Mouse (Mus musculus) hindbrain, embryonic 16.5 days (tissue): ENCODE data around the gene Ehmt2. TPM values are rescaled to one million over a fixed set of nuclear protein-coding genes. Genes with fewer than 3 reads are reported as not detected.

ENCODE experiments used
- ATAC-seq: fragments of 200-750 bp; cut with Nextera tagmentation; 2 replicates; pipeline ENCODE4 v1.8.0; 2017; ENCODE audit warnings: moderate TSS enrichment, moderate library complexity
- H3K27ac ChIP-seq: fragments of 300-500 bp; sonication (generic); 2 replicates; pipeline ENCODE4 v1.5.1; 2014; ENCODE audit warnings: low read depth, mild to moderate bottlenecking, control low read depth, low read length, moderate library complexity
- H3K27me3 ChIP-seq: fragments of 300-500 bp; sonication (generic); replicated peaks from 2 replicates; pipeline ENCODE4 v1.6.1; 2014; ENCODE audit warnings: low read length; ENCODE audit not compliant: control insufficient read depth, insufficient read depth
- H3K36me3 ChIP-seq: fragments of 300-500 bp; sonication (generic); 2 replicates; pipeline ENCODE4 v1.6.1; 2014; ENCODE audit warnings: mild to moderate bottlenecking, low read length, moderate library complexity, mixed read lengths; ENCODE audit not compliant: control insufficient read depth, insufficient read depth
- H3K4me1 ChIP-seq: fragments of 300-500 bp; sonication (generic); 2 replicates; pipeline ENCODE4 v1.6.1; 2014; ENCODE audit warnings: low read depth, low read length; ENCODE audit not compliant: control insufficient read depth, insufficient read depth
- H3K4me2 ChIP-seq: fragments of 300-500 bp; sonication (generic); 2 replicates; pipeline ENCODE4 v1.6.1; 2014; ENCODE audit warnings: mild to moderate bottlenecking, low read length, control low read depth, moderate library complexity
- H3K4me3 ChIP-seq: fragments of 300-500 bp; sonication (generic); 2 replicates; pipeline ENCODE4 v1.5.1; 2014; ENCODE audit warnings: mild to moderate bottlenecking, low read length, control low read depth, moderate library complexity
- H3K9ac ChIP-seq: fragments of 300-500 bp; sonication (generic); 2 replicates; pipeline ENCODE4 v1.6.1; 2014; ENCODE audit warnings: low read depth, mild to moderate bottlenecking, control low read depth, low read length, moderate library complexity
- H3K9me3 ChIP-seq: fragments of 300-500 bp; sonication (generic); 2 replicates; pipeline ENCODE4 v1.6.1; 2014; ENCODE audit warnings: mild to moderate bottlenecking, low read length, moderate library complexity; ENCODE audit not compliant: control insufficient read depth
- WGBS: fragments of 180-500 bp; shearing (Covaris S2); extraction: QIAGEN DNeasy Blood & Tissue Kit; methylation state at CpG from one replicate; pipeline ENCODE4 v1.1.7; 2014; 5-methylcytosine and 5-hydroxymethylcytosine counted together
- microRNA-seq: library from miRNA; unstranded; fragments of <30 nt; microRNA quantifications from one replicate; pipeline ENCODE4, GENCODE M21; 2017
- polyA plus RNA-seq: library from polyadenylated mRNA; unstranded; fragments of >200 nt; fragmentation: Nextera tagmentation; extraction: Ambion mirVana; gene quantifications from 2 replicates; pipeline ENCODE4 v1.2.1, GENCODE M21; 2015

The Ehmt2 gene
- polyA plus RNA-seq, 1 experiment from 2014 or later = 81.9 TPM

DNA sequence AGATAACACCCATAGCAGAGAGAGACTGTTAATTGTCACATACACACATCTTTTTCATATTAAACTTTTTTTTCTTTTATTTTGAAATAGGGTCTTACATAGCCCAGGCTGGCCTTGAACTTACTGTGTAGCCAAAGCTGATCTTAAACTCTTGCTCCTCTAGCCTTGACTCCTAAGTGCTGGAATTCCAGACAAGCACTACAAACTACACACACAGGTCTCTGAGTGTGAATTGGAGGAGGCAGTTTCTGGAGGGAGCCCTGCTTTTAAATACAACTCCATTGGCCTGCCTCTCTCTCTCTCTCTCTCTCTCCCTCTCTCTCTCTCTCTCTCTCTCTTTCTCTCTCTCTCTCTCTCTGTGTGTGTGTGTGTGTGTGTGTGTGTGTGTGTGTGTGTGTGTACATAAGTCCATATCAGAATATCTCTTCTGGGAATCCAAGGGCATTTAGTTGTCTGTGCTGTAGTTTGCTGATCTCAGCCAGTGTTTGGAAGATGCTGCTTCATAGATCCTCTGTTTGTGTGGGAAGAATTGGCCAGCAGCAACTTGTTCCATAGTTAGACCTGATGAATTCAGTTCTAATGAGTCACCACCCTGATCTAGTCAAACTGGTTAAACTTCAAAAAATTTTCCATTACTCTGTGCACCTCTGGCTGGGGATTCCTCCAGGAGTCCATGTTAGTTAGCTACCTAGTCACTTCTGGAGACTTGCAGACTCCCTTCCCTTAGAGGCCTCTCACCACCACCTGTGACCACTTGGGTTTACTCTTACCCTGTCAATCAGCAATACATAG is 62.6 kb downstream of the Ehmt2 start:
- Histone ChIP-seq H3K36me3 (no peaks in the 10 kb centered on the region), H3K4me1 (peaks cover 2% of the 10 kb centered on the region; the same call in 1 of the 2 replicates), H3K4me2 (no peak overlapping the region), H3K9ac (no peak overlapping the region), H3K27me3 (peaks cover 2% of the 10 kb centered on the region), H3K9me3 (no peaks in the 10 kb centered on the region), H3K27ac (no peak overlapping the region), H3K4me3 (no peak overlapping the region)
- no peak for ATAC-seq

DNA sequence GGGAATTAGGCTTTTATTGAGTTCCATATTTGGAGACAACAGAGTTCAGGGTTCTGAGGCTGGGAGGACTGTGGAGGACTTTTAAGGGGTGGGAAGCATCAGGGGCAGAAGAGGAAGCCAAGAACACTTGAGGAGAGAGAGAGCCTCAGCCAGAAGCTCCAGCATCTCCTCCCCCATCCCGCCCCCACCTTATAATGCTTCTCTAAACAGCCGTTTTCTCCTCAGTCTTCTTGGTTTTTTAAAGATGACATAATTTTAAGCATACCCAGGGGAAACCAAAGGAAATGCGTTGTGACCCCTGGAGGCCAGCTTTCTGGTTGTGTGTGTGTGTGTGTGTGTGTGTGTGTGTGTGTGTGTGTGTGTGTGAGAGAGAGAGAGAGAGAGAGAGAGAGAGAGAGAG is 63.9 kb downstream of the Ehmt2 start:
- Histone ChIP-seq H3K27ac (no peak overlapping the region), H3K4me1 (peaks cover 2% of the 10 kb centered on the region; the same call in 1 of the 2 replicates), H3K36me3 (no peaks in the 10 kb centered on the region), H3K4me2 (no peak overlapping the region), H3K9ac (no peak overlapping the region), H3K9me3 (no peaks in the 10 kb centered on the region), H3K4me3 (no peak overlapping the region), H3K27me3 (peaks cover 2% of the 10 kb centered on the region)
- 36% methylated on average over 3 of the region's 3 CpGs for WGBS
- no peak for ATAC-seq

DNA sequence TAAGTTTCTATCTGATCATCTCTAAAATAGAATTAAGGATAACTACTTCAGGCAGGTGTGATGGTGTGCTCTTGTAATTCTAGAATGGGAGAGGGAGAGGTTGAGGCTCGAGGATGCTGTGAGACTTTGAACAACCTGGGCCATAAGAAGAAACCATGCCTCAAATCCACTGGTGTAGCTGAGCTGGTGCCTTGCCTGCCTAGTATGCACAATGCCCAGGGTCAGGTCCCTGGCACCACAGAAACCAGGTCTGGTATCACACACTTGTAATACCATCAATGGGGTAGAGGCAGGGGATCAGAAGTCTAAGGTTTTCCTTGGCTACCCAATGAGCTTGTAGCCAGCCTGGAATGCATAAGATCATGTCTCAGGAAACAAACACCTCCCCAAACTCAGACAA is 64.6 kb downstream of the Ehmt2 start:
- 50% methylated on average over 1 of the region's 1 CpGs for WGBS
- no peak overlapping the region for H3K4me3 ChIP-seq
- no peak overlapping the region for H3K9ac ChIP-seq
- peaks cover 2% of the 10 kb centered on the region; the same call in 1 of the 2 replicates for H3K4me1 ChIP-seq
- H3K9me3 ChIP-seq = no peaks in the 10 kb centered on the region
- no peak overlapping the region for H3K27ac ChIP-seq
- no peak for ATAC-seq
- H3K36me3 ChIP-seq = no peaks in the 10 kb centered on the region
- H3K4me2 ChIP-seq = no peak overlapping the region
- H3K27me3 ChIP-seq = peaks cover 5% of the 10 kb centered on the region

Small RNAs within 50 kb of the gene (microRNA-seq; reads per million reads assigned to microRNA genes)
- gene Mir6972 = not detected

Other genes with a start within 250 kb of the Ehmt2 start
- 0.30 and 0.34 TPM in 2 replicates for gene Tnxb, start 227.9 kb upstream of the Ehmt2 start, polyA plus RNA-seq
- gene C4b, start 154.6 kb upstream of the Ehmt2 start, polyA plus RNA-seq = 0.19 and 0.25 TPM in 2 replicates
- not detected in 2 replicates for gene Cyp21a1, start 93.9 kb upstream of the Ehmt2 start, polyA plus RNA-seq
- gene Stk19, start 61.5 kb upstream of the Ehmt2 start, polyA plus RNA-seq = 41.2 and 43.1 TPM in 2 replicates
- gene Dxo, start 61.5 kb upstream of the Ehmt2 start, polyA plus RNA-seq = 68.4 and 68.9 TPM in 2 replicates
- 57.1 and 62.6 TPM in 2 replicates for gene Skiv2l, start 48.3 kb upstream of the Ehmt2 start, polyA plus RNA-seq
- gene Nelfe, start 48.1 kb upstream of the Ehmt2 start, polyA plus RNA-seq = 78.9 and 83.3 TPM in 2 replicates
- gene Cfb, start 36.0 kb upstream of the Ehmt2 start, polyA plus RNA-seq = 1.6 and 2.1 TPM in 2 replicates
- 9.2 and 9.6 TPM in 2 replicates for gene Zbtb12, start 19.0 kb upstream of the Ehmt2 start, polyA plus RNA-seq
- gene Gm20547, start 16.4 kb upstream of the Ehmt2 start, polyA plus RNA-seq = not detected in 2 replicates
- gene C2, start 204 bp upstream of the Ehmt2 start, polyA plus RNA-seq = 1.8 and 2.8 TPM in 2 replicates
- 0.21 TPM in 1 of 2 replicates, not detected in the other for gene Slc44a4, start 16.0 kb downstream of the Ehmt2 start, polyA plus RNA-seq
- gene Neu1, start 32.8 kb downstream of the Ehmt2 start, polyA plus RNA-seq = 41.7 and 42.1 TPM in 2 replicates
- gene Hspa1b, start 60.8 kb downstream of the Ehmt2 start, polyA plus RNA-seq = 0.45 and 0.74 TPM in 2 replicates
- gene Gm20481, start 71.4 kb downstream of the Ehmt2 start, polyA plus RNA-seq = not detected in 2 replicates
- gene Hspa1a, start 73.7 kb downstream of the Ehmt2 start, polyA plus RNA-seq = 15.3 and 18.1 TPM in 2 replicates
- gene Hspa1l, start 74.2 kb downstream of the Ehmt2 start, polyA plus RNA-seq = 1.4 and 1.6 TPM in 2 replicates
- gene Lsm2, start 83.4 kb downstream of the Ehmt2 start, polyA plus RNA-seq = 106 and 113 TPM in 2 replicates
- 50.7 and 61.7 TPM in 2 replicates for gene Vars, start 102.5 kb downstream of the Ehmt2 start, polyA plus RNA-seq
- 0.08 and 0.19 TPM in 2 replicates for gene Vwa7, start 118.1 kb downstream of the Ehmt2 start, polyA plus RNA-seq
- 1.7 TPM in 2 replicates for gene Sapcd1, start 129.5 kb downstream of the Ehmt2 start, polyA plus RNA-seq
- 1.8 and 2.5 TPM in 2 replicates for gene Msh5, start 148.3 kb downstream of the Ehmt2 start, polyA plus RNA-seq
- gene Clic1, start 151.5 kb downstream of the Ehmt2 start, polyA plus RNA-seq = 85.2 and 88.5 TPM in 2 replicates
- gene Ddah2, start 160.6 kb downstream of the Ehmt2 start, polyA plus RNA-seq = 338 and 363 TPM in 2 replicates
- not detected in 2 replicates for gene Ly6g6c, start 166.9 kb downstream of the Ehmt2 start, polyA plus RNA-seq
- 0.13 and 0.21 TPM in 2 replicates for gene Mpig6b, start 167.7 kb downstream of the Ehmt2 start, polyA plus RNA-seq
- gene Ly6g6e, start 178.4 kb downstream of the Ehmt2 start, polyA plus RNA-seq = 0.16 and 0.34 TPM in 2 replicates
- 0.68 and 1.0 TPM in 2 replicates for gene Ly6g6d, start 179.6 kb downstream of the Ehmt2 start, polyA plus RNA-seq
- 0.22 TPM in 1 of 2 replicates, not detected in the other for gene Ly6g6f, start 187.1 kb downstream of the Ehmt2 start, polyA plus RNA-seq
- gene Abhd16a, start 190.8 kb downstream of the Ehmt2 start, polyA plus RNA-seq = 113 and 115 TPM in 2 replicates
- not detected in 2 replicates for gene Ly6g5c, start 209.8 kb downstream of the Ehmt2 start, polyA plus RNA-seq
- gene Ly6g5b, start 217.0 kb downstream of the Ehmt2 start, polyA plus RNA-seq = 0.93 and 1.5 TPM in 2 replicates
- 20.7 and 23.7 TPM in 2 replicates for gene Gpank1, start 223.0 kb downstream of the Ehmt2 start, polyA plus RNA-seq
- gene Csnk2b, start 223.6 kb downstream of the Ehmt2 start, polyA plus RNA-seq = 319 and 346 TPM in 2 replicates
- gene D17H6S53E, start 227.9 kb downstream of the Ehmt2 start, polyA plus RNA-seq = 8.9 TPM in 2 replicates
- not detected in 2 replicates for gene Apom, start 233.6 kb downstream of the Ehmt2 start, polyA plus RNA-seq
- gene Bag6, start 236.7 kb downstream of the Ehmt2 start, polyA plus RNA-seq = 50.9 and 65.2 TPM in 2 replicates